Mouse (Mus musculus) embryo, embryonic 10 days (tissue): ENCODE measurements at regions not wholly inside any gene's neighbourhood (a gene's known extent, or its start where the extent isn't known, plus 50 kb on each side); places are given as distances from the start of the nearest gene placed in this dataset.

Experiments used
- DNase-seq: peaks from one replicate; pipeline ENCODE4 v3.0.0-alpha.2; 2015; ENCODE audit warnings: low spot score

DNA sequence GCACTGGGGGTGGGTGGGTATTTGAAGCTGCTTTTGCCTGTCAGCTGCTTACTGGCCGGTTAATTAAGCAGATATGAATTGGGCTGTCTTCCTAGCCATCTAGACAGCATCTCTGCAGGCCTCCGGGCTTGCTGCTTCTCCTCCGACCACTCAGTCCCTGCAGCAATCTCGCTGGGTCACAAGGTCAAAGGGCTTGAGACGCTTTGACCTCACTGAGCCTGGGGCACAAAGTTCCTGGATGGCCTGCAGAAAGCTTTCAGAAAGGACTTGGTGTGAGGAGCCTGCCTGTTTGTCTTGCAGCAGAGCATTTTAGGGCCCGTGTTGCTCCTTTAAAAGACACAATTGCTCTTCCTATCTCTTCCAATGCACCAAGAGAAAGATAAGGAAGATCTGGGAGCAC is 83.7 kb upstream of the Ppp2r5a start:
- DNase-seq, result peak; percentile 70

DNA sequence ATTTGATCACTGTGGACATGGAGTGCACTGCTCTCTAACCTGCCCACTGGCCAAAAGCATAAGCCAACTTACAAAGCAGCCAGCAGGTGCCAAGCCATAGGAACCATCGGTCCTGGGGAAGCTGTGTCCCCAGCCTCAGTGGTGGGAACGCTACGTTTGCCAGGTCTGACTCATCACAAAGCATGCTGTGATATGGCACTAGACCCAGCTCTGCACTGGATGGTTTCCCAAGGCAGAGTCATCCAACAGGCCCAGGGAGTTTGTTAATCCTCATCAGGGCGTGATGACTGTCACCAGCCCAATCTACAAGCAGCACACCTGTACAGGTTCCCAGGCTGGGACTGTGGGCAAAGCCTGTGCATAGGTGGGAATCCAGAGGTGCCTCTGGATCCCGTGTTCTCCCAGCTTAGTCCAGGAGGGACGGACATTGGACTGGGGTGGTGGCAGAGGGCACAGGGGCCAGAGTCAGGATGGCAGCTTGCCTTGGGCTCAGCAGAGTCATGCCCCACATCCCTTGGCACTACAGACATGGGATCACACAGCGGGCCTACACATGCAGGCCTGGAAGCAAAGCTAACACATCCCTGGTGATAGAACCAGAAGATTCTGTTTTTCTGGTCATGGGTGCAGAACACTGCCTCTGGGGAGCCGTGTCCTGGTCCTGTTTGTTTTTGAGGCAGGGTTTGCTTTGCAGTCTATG is 81.8 kb upstream of the Ppp2r5a start:
- DNase-seq, result no peak

DNA sequence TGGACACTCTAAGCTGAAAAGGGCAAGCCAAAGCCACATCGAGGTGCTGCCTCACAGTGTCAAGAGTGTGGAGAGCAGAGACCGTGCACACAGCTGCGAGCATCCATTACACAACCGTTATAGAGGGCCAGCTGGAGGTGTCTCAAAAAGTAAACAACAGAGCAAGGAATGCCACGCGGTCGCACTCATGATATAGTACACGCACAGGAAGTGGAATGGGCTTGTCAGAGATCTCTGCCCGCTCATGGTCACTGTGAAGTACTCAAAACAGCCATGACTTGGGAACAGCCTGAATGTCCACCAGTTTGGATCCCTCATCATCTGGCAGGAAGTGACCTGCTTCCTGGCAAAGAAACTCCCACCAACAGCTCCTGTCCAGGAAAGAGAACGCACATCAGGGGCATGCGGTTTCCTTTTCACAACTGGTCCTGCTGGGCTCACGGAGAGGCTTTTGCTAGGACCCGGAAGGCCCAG is 76.9 kb upstream of the Ppp2r5a start:
- peak; percentile 43 for DNase-seq

DNA sequence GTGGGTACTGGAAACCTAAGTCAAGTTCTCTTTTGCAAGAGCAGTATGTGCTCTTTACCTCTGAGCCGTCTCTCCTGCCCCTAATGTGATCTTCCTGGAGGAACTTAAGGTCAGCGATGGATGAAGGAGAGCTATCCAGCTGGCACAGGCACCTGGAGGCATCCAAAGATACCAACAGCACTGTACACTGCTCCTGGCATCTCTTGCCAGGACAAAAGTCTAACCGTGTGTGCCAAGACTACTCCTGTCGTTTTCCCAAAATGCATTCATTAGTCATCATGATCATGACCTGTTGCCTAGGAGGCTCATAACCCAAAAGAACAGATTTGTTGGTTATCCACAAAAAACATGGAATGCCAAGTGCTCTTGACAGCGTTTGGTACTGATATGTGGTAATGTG is 69.5 kb upstream of the Ppp2r5a start:
- DNase-seq, result no peak

DNA sequence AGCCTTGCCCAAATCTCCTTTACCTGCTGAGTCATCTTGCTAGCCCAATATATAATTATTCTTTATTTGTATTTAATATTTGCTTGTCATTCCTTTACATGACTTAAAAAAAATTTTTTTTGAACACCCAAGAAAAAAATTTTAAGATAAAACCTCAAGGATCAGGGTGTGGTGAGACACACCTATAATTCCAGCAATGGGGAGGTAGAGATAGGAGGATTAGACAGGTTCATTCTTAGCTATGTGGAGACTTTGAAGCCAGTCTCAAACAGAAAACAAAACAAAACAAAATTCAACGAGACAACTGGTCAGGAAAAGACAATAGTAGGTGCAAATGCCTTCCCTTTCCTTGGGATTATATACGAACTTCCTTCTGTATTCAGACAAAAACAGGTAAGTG is 68.4 kb upstream of the Ppp2r5a start:
- DNase-seq, result no peak

DNA sequence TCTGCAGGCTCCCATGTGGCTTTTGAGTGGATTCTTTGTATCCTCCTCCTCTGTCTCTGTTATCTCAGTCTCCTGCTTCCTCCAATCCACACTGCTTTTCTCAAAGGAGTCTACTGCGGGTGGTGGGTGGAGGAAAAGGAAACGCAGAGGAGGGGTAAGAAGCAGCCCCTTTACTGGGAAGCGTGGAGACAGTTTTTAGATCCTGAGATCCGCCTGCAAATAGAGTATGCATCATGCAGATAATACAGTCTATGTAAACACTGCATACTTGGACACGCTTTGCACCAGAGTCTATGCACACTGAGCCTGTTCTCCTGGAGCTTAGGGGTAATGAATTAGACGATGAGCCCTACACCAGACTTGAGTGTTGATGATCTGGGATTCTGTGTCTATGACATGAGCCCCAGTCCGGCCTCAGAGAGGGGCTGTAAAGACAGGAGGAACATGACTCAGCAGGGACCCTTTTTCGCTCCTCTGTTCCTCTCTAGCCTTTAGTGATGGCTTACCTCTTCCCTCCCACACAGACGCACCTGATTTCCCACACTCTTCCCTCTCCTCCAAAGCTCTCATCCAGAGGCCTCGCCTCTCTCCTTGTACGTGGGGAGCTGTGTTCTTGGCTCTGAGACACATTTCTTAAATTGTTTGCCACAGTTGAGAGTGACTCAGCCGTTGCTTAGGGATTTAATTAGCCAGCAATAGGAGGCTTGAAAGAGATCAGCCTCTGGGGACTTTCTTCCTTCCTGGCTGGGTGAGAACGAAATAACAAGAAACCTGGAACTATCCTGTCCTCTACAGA is 67.3 kb upstream of the Ppp2r5a start:
- no peak for DNase-seq

DNA sequence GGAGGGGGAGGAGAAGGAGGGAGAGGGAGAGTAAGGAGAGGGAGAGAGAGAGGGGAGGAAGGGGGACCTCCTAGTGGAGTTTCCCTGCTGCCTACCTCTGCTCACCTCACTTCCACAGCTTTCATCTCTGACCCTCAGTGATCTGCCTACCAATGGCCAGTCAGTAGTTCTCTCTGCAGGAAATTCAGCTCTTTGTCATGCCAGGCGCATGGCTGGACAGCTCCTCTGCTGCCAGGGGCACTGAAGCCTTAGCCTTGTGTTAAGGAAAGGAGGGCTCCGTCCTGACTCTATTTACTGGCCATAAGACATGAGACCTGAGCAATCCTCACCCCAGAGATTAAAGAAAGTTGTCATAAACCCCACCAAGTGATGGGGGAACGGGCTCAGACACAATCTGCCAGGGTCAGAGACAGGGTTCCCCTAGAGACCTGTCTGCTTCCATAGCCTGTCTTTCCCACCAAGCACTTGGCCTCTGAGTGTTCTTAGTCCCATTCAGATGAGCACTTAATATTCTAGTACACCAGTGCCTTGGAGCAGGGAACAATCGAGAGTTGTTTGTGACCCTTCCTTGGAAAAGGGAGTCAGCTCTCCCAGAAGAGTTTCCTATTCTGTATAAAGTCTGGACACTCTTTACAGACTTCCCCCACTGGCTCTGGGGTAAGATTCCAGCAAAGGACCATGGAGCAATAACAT is 65.9 kb upstream of the Ppp2r5a start:
- no peak for DNase-seq

DNA sequence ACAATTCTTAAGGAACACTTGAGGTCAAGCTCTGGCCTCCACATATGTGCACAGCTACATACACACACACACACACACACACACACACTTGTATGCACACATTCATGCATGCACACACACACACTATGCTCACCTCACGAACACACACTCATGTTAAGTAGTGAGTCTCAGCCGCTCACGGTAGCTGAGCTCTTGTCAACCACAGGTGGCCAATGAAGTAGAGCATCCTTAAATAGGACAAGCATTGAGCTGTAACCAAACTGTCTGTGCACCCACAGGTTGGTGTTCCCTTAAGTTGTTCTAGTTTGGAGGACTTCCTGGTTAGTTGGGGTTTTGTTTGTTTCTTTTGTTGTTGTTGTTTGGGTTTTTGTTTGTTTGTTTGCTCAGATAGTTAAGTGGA is 63.2 kb upstream of the Ppp2r5a start:
- no peak for DNase-seq

DNA sequence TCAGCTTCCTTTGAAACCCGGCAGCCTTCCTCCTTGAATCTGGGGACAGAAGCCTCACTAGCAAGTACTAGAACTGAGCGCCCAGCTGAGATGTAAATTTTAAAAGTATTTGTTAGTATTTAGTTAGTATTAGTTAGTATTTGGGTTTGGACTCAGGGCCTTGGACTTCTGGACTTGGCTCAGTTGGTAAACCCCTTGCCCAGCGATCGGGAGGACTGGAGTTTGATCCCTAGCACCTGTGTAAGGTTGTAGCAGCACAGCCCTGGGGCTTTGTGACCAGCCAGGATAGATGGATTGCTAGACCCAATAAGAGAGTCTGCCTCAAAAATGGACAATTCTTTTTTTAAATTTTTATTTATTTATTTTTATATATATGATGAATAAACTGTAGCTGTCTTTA is 62.7 kb upstream of the Ppp2r5a start:
- DNase-seq, result no peak

DNA sequence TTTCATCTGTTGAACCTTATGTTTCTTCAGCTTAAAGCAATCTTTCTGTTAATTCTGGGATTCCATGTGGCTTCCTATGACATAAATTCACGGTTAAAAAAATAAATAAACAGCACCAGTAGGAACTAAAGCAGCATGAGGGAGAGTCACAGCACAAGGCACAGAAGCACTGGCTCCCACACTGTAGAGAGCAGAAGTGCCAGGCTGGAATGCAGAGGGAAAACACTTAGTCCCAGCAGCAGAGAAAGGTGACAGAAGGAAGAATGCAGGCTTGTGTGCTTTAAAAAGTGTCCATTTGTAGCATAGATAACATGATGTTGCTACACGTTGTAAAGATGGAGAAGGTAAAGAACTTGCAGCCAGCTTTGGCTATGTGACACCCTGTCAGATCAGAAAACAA is 62.1 kb upstream of the Ppp2r5a start:
- no peak for DNase-seq

DNA sequence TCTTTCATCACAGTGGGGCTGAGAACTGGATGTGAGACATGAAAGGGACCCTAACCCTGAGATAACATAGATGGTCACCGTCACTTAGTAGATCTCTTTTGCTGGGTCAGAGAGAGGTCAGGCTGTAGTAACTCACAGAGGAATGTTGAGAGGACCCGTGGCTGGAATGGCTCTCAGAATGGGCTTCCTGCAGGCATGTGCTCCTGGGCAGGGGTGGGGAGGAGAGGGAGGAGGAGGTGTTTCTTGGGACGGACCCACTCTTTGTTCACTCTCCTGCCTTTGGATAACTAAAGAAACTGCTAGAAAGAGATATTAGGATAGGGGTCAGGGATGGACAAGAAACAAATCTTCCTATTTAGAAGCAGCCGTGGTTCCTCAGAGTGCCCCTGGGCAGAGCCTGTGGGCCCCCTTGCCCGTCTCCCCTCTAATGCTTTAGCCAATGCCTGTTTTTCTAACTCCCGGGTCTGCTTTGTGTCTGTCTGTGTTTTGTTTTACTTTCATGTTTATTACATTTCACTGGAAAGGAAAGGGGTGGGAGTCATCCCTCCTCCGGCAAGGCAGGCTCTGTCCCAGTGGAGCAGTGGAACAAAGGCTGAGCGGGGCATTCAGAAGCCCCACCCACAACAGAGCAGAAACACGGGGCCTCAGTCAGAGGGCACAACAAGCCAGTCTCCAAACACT is 58.9 kb upstream of the Ppp2r5a start:
- DNase-seq, result peak; percentile 72

DNA sequence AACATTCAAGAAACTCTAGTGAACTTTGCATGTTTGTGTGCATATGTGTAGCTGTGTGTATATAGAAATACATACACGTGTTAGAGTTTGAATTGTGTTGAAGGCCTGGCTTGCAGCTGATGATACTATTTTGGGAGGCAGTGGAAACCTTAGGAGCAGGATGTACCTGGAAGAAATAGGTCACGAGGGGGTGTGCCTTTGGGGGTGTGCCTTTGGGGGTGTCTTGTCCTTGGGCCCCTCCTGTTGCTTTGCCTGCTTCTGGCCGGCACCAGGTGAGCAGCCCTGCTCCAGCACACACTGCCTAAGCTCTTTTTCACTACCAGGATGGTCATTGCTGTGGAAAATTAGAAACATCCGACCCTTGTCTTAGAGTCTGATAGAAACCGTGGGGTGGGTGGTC is 56.0 kb upstream of the Ppp2r5a start:
- DNase-seq, result no peak

DNA sequence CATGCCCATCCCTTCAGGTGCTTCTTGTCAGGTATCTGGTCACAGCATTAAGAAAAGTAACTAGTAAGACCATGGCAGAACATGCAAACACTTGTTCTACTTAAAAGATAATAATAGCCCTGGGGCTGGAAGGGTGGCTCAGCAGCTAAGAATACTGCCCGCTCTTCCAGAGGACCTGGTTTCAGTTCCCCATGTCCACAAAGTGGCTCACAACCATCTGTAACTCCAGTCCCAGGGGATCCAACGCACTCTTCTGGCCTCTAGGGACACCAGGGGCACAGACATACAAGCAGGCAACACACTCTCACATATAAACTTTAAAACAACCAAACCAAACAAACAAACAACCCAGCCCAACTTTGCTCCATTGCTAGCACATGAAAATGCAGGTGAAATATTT is 55.2 kb upstream of the Ppp2r5a start:
- DNase-seq, result no peak

DNA sequence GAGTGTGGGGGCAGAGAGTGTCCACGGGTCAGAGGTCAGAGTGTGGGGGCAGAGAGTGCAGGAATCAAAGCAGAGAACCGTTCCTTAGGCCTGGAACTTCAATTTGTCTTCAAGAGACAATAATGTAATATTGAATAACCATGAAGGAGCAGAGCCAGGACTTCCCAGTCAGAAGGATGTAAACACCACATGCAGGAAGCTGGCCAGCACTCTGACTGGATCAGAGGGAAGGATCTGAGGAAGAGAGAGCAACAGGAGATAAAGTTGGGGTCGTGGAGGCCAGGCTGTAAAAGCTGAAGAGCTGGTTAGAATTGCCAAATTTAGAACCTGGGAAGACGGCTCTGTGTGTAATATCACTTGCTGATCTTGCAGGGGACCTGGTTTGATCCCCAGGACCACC is 54.0 kb upstream of the Ppp2r5a start:
- no peak for DNase-seq

DNA sequence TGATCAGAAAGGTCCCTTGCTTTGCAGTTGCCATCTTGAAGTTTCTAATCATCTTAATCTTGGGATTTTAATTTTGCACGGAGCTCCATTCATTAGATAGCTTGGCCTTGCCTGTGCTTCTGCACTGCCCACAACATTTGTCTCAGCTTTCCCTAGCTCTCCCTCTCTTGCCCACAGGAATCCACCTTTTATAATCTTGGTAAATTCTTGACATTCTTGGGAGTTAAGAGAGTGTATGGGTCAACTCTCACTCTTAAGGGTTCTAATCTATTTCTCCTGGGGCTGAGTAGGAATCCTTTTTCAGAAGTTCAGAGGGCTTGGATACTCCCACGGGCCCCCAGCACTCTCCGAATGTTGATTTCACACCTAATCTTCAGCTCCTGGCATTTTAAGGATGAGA is 51.5 kb upstream of the Ppp2r5a start:
- no peak for DNase-seq

DNA sequence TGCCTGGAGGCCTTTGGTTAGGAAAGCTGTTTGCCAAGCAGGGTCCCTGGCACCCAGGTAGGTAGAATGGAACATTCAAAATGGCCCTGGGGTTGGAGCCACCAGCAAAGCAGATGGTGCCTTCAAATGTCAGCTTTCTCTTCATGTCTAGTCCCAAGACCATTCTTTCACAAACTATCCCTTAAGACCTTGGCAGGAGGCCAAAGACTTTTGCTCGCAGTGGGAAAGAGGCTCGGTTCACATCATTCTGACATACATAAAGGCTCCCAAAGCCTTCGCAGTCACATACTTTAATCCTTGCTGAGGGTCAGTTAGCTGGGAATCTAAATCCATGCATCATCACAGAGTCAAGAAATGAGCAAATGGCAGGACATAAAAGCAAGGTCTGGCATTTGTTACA is 50.5 kb upstream of the Ppp2r5a start:
- no peak for DNase-seq
